Mouse (Mus musculus) bone marrow, adult 2 months (tissue): ENCODE measurements around the gene Ralgapa2.

ENCODE experiments used
- CTCF ChIP-seq: fragments of 200-500 bp; IDR thresholded peaks from 2 replicates; pipeline ENCODE4 v1.5.1; 2011; ENCODE audit warnings: low read length, control low read depth; ENCODE audit not compliant: control insufficient read depth, insufficient read depth
- POLR2A ChIP-seq: fragments of 200-500 bp; IDR thresholded peaks from 2 replicates; pipeline ENCODE4 v1.6.1; 2011; ENCODE audit warnings: low read depth, mild to moderate bottlenecking, control low read depth, low read length, borderline replicate concordance; ENCODE audit not compliant: control insufficient read depth

DNA sequence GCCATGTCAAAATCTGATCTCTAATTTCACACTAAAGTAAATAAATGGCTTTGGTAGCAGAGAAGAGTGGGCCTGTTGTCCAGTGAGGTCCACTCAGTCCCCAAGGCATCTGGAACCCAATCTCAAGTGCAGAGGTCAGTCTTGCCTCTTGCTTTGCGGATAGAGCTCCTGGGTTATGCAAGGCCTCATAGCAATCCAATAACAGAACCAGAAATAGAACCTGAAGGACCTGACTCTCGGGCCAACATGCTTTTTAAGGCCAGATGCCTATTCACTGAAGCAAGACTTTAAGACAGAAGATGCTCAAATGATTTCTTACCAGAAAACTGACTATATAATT, 407 bp upstream of the Ralgapa2 start:
- no peak for TF ChIP-seq POLR2A
- TF ChIP-seq CTCF: no peak
